Mouse (Mus musculus) cerebellum, adult 9-11 months (tissue): ENCODE data around the gene Ppp1r9a.
A peak's percentile ranks its signal among the peaks of the same experiment; 100 is the strongest.

Source experiments
- DNase-seq: peaks from one replicate; pipeline ENCODE4 v3.0.0; 2022

Gene Ppp1r9a

GRCm38 (mm10) chr6:5074736-5075135, 172.0 kb downstream of the Ppp1r9a start:
- no peak for DNase-seq

- no peak for DNase-seq
Observed at GRCm38 (mm10) chr6:5075680-5076079, 173.0 kb downstream of the Ppp1r9a start.

- DNase-seq, result no peak
Observed at GRCm38 (mm10) chr6:5078009-5078408, 175.3 kb downstream of the Ppp1r9a start.

GRCm38 (mm10) chr6:5079108-5079507, 176.4 kb downstream of the Ppp1r9a start:
- DNase-seq, result no peak

GRCm38 (mm10) chr6:5080094-5080493, 177.4 kb downstream of the Ppp1r9a start:
- DNase-seq, result no peak

- DNase-seq, result no peak
Observed at GRCm38 (mm10) chr6:5080496-5080895, 177.8 kb downstream of the Ppp1r9a start.

- no peak for DNase-seq
Observed at GRCm38 (mm10) chr6:5081099-5081498, 178.4 kb downstream of the Ppp1r9a start.

GRCm38 (mm10) chr6:5082144-5082543, 179.4 kb downstream of the Ppp1r9a start:
- DNase-seq, result no peak

GRCm38 (mm10) chr6:5082740-5083139, 180.0 kb downstream of the Ppp1r9a start:
- DNase-seq, result no peak

GRCm38 (mm10) chr6:5083957-5084356, 181.2 kb downstream of the Ppp1r9a start:
- no peak for DNase-seq

GRCm38 (mm10) chr6:5091873-5092272, 189.2 kb downstream of the Ppp1r9a start:
- DNase-seq, result no peak

GRCm38 (mm10) chr6:5092795-5093194, 190.1 kb downstream of the Ppp1r9a start:
- no peak for DNase-seq

- DNase-seq, result no peak
Observed at GRCm38 (mm10) chr6:5093516-5093915, 190.8 kb downstream of the Ppp1r9a start.

- no peak for DNase-seq
Observed at GRCm38 (mm10) chr6:5095365-5095973, 192.8 kb downstream of the Ppp1r9a start.

GRCm38 (mm10) chr6:5097309-5097708, 194.6 kb downstream of the Ppp1r9a start:
- no peak for DNase-seq

GRCm38 (mm10) chr6:5099282-5099681, 196.6 kb downstream of the Ppp1r9a start:
- no peak for DNase-seq

GRCm38 (mm10) chr6:5099842-5100241, 197.1 kb downstream of the Ppp1r9a start:
- DNase-seq, result no peak

GRCm38 (mm10) chr6:5100347-5100746, 197.6 kb downstream of the Ppp1r9a start:
- DNase-seq, result no peak

GRCm38 (mm10) chr6:5102741-5103140, 200.0 kb downstream of the Ppp1r9a start:
- DNase-seq, result no peak

- no peak for DNase-seq
Observed at GRCm38 (mm10) chr6:5103769-5104168, 201.1 kb downstream of the Ppp1r9a start.

- DNase-seq, result no peak
Observed at GRCm38 (mm10) chr6:5104238-5104637, 201.5 kb downstream of the Ppp1r9a start.

GRCm38 (mm10) chr6:5108494-5108893, 205.8 kb downstream of the Ppp1r9a start:
- DNase-seq, result no peak

GRCm38 (mm10) chr6:5109925-5110714, 207.4 kb downstream of the Ppp1r9a start:
- DNase-seq, result peak; percentile 88

GRCm38 (mm10) chr6:5110715-5111048, 208.0 kb downstream of the Ppp1r9a start:
- DNase-seq, result no peak

GRCm38 (mm10) chr6:5113103-5113502, 210.4 kb downstream of the Ppp1r9a start:
- no peak for DNase-seq
